Mouse (Mus musculus): ENCODE measurements around the gene Ehd1. TPM values are rescaled to one million over a fixed set of nuclear protein-coding genes. Genes with fewer than 3 reads are reported as not detected.
"Not testable (repeated sequence)": the region's sequence is repeated elsewhere in the genome, so short reads cannot be mapped to it uniquely, and the experiment has no call there.

Gene Ehd1
- polyA plus RNA-seq, 2 experiments = 68.7 to 160 TPM

DNA sequence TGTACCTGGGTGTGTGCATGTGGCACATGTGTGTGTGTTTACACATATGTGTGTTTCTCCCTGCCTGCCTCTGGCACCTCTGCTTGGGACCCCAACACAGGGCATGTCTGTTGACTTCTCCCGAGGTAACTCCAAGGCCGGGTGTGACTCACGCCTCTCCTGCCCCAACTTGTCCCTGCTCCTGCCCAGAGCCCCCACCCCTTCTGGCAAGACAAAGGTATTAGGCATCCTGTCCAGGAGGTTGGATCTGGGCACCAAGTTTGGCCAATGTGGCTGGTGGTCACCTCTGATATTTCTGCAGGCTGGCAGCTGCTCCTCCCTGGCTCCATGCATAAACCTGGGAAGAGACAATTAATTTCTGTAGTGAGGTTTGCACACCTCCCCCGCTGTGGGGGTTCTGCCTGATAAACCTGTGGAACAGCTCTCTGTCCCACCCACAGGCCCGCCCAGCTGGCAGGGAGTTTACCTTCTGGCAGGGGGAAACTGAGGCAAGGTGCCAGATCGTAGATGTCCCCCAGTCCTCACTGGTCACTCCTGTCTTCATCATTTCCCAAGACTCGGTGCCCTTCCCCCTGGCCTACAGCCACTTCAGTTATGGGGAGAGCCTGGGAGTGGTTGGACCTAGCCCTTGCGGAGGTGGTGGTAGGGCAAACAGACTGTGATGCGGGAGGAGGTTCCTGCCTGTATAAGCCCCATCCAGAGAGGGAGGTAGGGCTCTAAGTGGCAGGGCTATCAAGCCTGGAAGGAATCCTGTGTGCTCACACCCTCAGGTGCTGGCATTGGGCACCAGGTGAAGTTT, 31.4 kb downstream of the Ehd1 start:
- Histone ChIP-seq H3K4me3 (replicated peaks; ENCODE audit: low read length) (peak overlapping the region; percentile 61; the same call in 1 of the 2 replicates), H3K36me3 (ENCODE audit: control insufficient read depth, insufficient read depth, low read length) (peaks cover 17% of the 10 kb centered on the region), H3K9me3 (ENCODE audit: control insufficient read depth, low read length) (no peaks in the 10 kb centered on the region), H3K4me2 (replicated peaks; ENCODE audit: low read depth, low read length, severe bottlenecking) (peak overlapping the region; percentile 56; the same call in 1 of the 2 replicates), H3K27me3 (ENCODE audit: control insufficient read depth, insufficient read depth, low read length) (no peaks in the 10 kb centered on the region), H3K27ac (replicated peaks; ENCODE audit: low read depth, low read length) (no peak overlapping the region), H3K4me1 (ENCODE audit: control insufficient read depth, insufficient read depth, low read length) (peaks cover 4% of the 10 kb centered on the region; the same call in 1 of the 2 replicates), H3K9ac (ENCODE audit: low read depth, low read length, severe bottlenecking) (no peak overlapping the region)
- no peak for DNase-seq (ENCODE audit: low spot score)
- 77% methylated on average over 9 of the region's 9 CpGs for WGBS
- no peak for TF ChIP-seq POLR2A (IDR thresholded peaks at IDR 0.05; ENCODE audit: borderline replicate concordance, extremely low read depth, insufficient read depth, insufficient read length)
- no peak for ATAC-seq (ENCODE audit: low FRiP score, low read depth)

DNA sequence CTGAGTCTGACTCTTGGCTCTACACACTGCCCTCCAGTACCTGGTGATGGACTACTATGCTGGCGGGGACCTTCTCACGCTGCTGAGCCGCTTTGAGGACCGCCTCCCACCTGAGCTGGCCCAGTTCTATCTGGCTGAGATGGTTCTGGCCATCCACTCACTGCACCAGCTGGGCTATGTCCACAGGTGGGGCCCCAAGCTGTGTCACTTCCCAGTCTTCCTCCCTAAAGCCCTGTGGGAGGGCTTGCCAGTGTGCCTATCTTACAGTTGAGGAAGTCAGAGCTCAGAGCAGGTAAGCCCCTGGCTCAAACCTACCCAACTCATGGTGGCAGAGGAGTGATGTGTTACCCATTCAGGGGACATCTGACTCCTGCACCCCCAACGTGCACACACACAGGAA, 33.7 kb downstream of the Ehd1 start:
- no peak for DNase-seq (ENCODE audit: low spot score)
- no peak for TF ChIP-seq POLR2A (IDR thresholded peaks at IDR 0.05; ENCODE audit: borderline replicate concordance, extremely low read depth, insufficient read depth, insufficient read length)
- no peak for ATAC-seq (ENCODE audit: low FRiP score, low read depth)
- H3K9ac ChIP-seq (ENCODE audit: low read depth, low read length, severe bottlenecking) = no peak overlapping the region
- no peaks in the 10 kb centered on the region for H3K9me3 ChIP-seq (ENCODE audit: control insufficient read depth, low read length)
- 90% methylated on average over 5 of the region's 5 CpGs for WGBS
- H3K4me2 ChIP-seq (replicated peaks; ENCODE audit: low read depth, low read length, severe bottlenecking) = no peak overlapping the region
- peaks cover 37% of the 10 kb centered on the region for H3K36me3 ChIP-seq (ENCODE audit: control insufficient read depth, insufficient read depth, low read length)
- H3K4me3 ChIP-seq (replicated peaks; ENCODE audit: low read length) = no peak overlapping the region
- no peaks in the 10 kb centered on the region for H3K27me3 ChIP-seq (ENCODE audit: control insufficient read depth, insufficient read depth, low read length)
- peaks cover 4% of the 10 kb centered on the region; the same call in 1 of the 2 replicates for H3K4me1 ChIP-seq (ENCODE audit: control insufficient read depth, insufficient read depth, low read length)
- H3K27ac ChIP-seq (replicated peaks; ENCODE audit: low read depth, low read length) = no peak overlapping the region

DNA sequence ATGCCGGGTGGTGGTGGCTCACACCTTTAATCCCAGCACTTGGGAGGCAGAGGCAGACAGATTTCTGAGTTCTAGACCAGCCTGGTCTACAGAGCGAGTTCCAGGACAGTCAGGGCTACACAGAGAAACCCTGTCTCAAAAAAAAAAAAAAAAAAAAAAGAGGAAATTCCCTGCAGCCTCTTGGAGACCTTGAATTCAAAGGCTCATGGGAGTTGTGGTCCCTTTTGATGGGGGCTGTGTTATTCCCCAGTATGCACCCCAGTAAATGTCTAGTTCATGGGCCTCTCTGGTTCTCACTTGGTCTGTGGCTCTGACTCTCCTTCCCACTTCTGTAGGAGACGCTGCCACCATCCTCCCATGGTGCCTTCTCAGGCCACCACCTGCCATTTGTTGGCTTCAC, 35.3 kb downstream of the Ehd1 start:
- peaks cover 51% of the 10 kb centered on the region for H3K36me3 ChIP-seq (ENCODE audit: control insufficient read depth, insufficient read depth, low read length)
- not testable (repeated sequence) for H3K9ac ChIP-seq (ENCODE audit: low read depth, low read length, severe bottlenecking); ATAC-seq (ENCODE audit: low FRiP score, low read depth)

DNA sequence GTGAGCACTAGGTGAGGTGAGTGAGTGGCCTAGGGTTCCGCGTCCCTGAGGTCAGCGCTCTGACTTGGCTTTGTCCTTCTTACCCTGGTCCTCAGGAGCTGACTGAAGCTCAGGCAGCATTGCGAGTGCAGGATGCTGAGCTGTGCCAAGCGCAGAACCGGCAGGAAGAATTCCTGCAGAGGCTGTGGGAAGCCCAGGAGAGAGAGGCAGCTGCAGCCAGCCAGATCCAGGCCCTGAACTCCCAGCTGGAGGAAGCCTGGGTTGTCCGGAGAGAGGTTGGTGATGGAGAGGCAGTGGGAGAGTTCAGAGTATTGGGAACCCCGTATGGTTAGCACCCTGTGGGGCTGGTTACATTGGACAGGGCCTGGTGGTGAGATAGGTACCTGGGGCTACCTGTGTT, 37.3 kb downstream of the Ehd1 start:
- H3K36me3 ChIP-seq (ENCODE audit: control insufficient read depth, insufficient read depth, low read length) = peaks cover 64% of the 10 kb centered on the region
- H3K4me2 ChIP-seq (replicated peaks; ENCODE audit: low read depth, low read length, severe bottlenecking) = no peak overlapping the region
- no peak overlapping the region for H3K27ac ChIP-seq (replicated peaks; ENCODE audit: low read depth, low read length)
- H3K4me3 ChIP-seq (replicated peaks; ENCODE audit: low read length) = no peak overlapping the region
- H3K9ac ChIP-seq (ENCODE audit: low read depth, low read length, severe bottlenecking) = no peak overlapping the region
- no peaks in the 10 kb centered on the region for H3K27me3 ChIP-seq (ENCODE audit: control insufficient read depth, insufficient read depth, low read length)
- no peaks in the 10 kb centered on the region for H3K9me3 ChIP-seq (ENCODE audit: control insufficient read depth, low read length)
- WGBS = 92% methylated on average over 8 of the region's 8 CpGs
- no peaks in the 10 kb centered on the region for H3K4me1 ChIP-seq (ENCODE audit: control insufficient read depth, insufficient read depth, low read length)
- no peak for DNase-seq (ENCODE audit: low spot score)
- no peak for ATAC-seq (ENCODE audit: low FRiP score, low read depth)
- TF ChIP-seq POLR2A (IDR thresholded peaks at IDR 0.05; ENCODE audit: borderline replicate concordance, extremely low read depth, insufficient read depth, insufficient read length) = no peak

More for the DNA sequence above, 35.3 kb downstream of the Ehd1 start:
- H3K4me3 ChIP-seq (replicated peaks; ENCODE audit: low read length); DNase-seq (ENCODE audit: low spot score); H3K4me1 ChIP-seq (ENCODE audit: control insufficient read depth, insufficient read depth, low read length); H3K9me3 ChIP-seq (ENCODE audit: control insufficient read depth, low read length); H3K27me3 ChIP-seq (ENCODE audit: control insufficient read depth, insufficient read depth, low read length); H3K27ac ChIP-seq (replicated peaks; ENCODE audit: low read depth, low read length); H3K4me2 ChIP-seq (replicated peaks; ENCODE audit: low read depth, low read length, severe bottlenecking): not testable (repeated sequence)
- WGBS = 79% methylated on average over 3 of the region's 3 CpGs

DNA sequence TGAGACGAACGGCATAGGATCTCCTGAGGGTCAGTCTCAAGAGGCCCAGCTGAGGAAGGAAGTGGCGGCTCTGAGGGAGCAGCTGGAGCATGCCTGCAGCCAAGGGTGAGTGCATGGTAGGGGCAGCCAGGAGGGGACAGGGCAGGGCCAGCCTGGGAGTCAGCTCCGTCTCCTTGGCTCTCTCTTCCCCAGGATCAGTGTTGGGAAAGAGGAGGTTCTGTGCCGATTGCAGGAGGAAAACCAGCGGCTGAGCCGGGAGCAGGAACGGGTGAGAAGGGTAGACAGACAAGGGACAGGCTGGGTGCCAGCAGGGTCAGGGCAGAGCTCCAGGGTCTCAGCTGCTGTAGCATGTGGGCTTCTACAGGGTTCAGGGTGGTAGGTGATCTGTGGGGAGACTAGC, 38.0 kb downstream of the Ehd1 start:
- no peaks in the 10 kb centered on the region for H3K9me3 ChIP-seq (ENCODE audit: control insufficient read depth, low read length)
- TF ChIP-seq POLR2A (IDR thresholded peaks at IDR 0.05; ENCODE audit: borderline replicate concordance, extremely low read depth, insufficient read depth, insufficient read length) = no peak
- no peak overlapping the region for H3K4me2 ChIP-seq (replicated peaks; ENCODE audit: low read depth, low read length, severe bottlenecking)
- 90% methylated on average over 8 of the region's 8 CpGs for WGBS
- no peaks in the 10 kb centered on the region for H3K27me3 ChIP-seq (ENCODE audit: control insufficient read depth, insufficient read depth, low read length)
- ATAC-seq (ENCODE audit: low FRiP score, low read depth) (no peak), DNase-seq (ENCODE audit: low spot score) (no peak)
- H3K27ac ChIP-seq (replicated peaks; ENCODE audit: low read depth, low read length) = no peak overlapping the region
- no peak overlapping the region for H3K4me3 ChIP-seq (replicated peaks; ENCODE audit: low read length)
- H3K36me3 ChIP-seq (ENCODE audit: control insufficient read depth, insufficient read depth, low read length) = peaks cover 69% of the 10 kb centered on the region
- no peaks in the 10 kb centered on the region for H3K4me1 ChIP-seq (ENCODE audit: control insufficient read depth, insufficient read depth, low read length)
- H3K9ac ChIP-seq (ENCODE audit: low read depth, low read length, severe bottlenecking) = no peak overlapping the region
